Mouse (Mus musculus) heart, adult 2 months (tissue): Measurements from ENCODE around the gene Atxn7l1.

Source experiments
- CTCF ChIP-seq: fragments of 200-600 bp; IDR thresholded peaks from 2 replicates; pipeline ENCODE4 v1.8.1; 2022; ENCODE audit warnings: antibody characterized with exemption, mild to moderate bottlenecking, moderate library complexity
- POLR2A ChIP-seq: fragments of 200-500 bp; IDR thresholded peaks from 2 replicates; pipeline ENCODE4 v1.6.1; 2011; ENCODE audit warnings: mild to moderate bottlenecking, low read depth, low read length, control low read depth; ENCODE audit not compliant: insufficient read depth

- TF ChIP-seq CTCF (no peak), POLR2A (no peak)
Measured at GRCm38 (mm10) chr12:33359209-33359608, 211.7 kb downstream of the Atxn7l1 start.
